Mouse (Mus musculus) hindbrain, embryonic 15.5 days (tissue): ENCODE measurements around the gene Gfap. TPM values are rescaled to one million over a fixed set of nuclear protein-coding genes. Genes with fewer than 3 reads are reported as not detected.

Source experiments
- ATAC-seq: fragments of 200-750 bp; cut with Nextera tagmentation; 2 replicates; pipeline ENCODE4 v1.8.0; 2017; ENCODE audit warnings: low read depth, moderate number of reproducible peaks, moderate TSS enrichment; ENCODE audit not compliant: low FRiP score
- H3K27ac ChIP-seq: fragments of 300-500 bp; sonication (generic); replicated peaks from 2 replicates; pipeline ENCODE4 v1.5.1; 2015; ENCODE audit warnings: mild to moderate bottlenecking, inconsistent platforms
- H3K27me3 ChIP-seq: fragments of 300-500 bp; sonication (generic); 2 replicates; pipeline ENCODE4 v1.6.1; 2015; ENCODE audit warnings: control low read depth, inconsistent platforms
- H3K36me3 ChIP-seq: fragments of 300-500 bp; sonication (generic); 2 replicates; pipeline ENCODE4 v1.6.1; 2015; ENCODE audit warnings: control low read depth, inconsistent platforms
- H3K4me1 ChIP-seq: fragments of 300-500 bp; sonication (generic); replicated peaks from 2 replicates; pipeline ENCODE4 v1.6.1; 2015; ENCODE audit warnings: control low read depth, inconsistent platforms
- H3K4me2 ChIP-seq: fragments of 300-500 bp; sonication (generic); 2 replicates; pipeline ENCODE4 v1.6.1; 2015; ENCODE audit warnings: moderate library complexity, mild to moderate bottlenecking, inconsistent platforms
- H3K4me3 ChIP-seq: fragments of 300-500 bp; sonication (generic); 2 replicates; pipeline ENCODE4 v1.5.1; 2015; ENCODE audit warnings: mild to moderate bottlenecking, inconsistent platforms
- H3K9ac ChIP-seq: fragments of 300-500 bp; sonication (generic); 2 replicates; pipeline ENCODE4 v1.6.1; 2015; ENCODE audit warnings: inconsistent platforms
- H3K9me3 ChIP-seq: fragments of 300-500 bp; sonication (generic); 2 replicates; pipeline ENCODE4 v1.6.1; 2016; ENCODE audit warnings: control low read depth, inconsistent platforms
- WGBS: fragments of 180-500 bp; shearing (Covaris S2); methylation state at CpG from one replicate; pipeline ENCODE4 v1.1.7; 2015; 5-methylcytosine and 5-hydroxymethylcytosine counted together
- polyA plus RNA-seq: library from polyadenylated mRNA; unstranded; fragments of >200 nt; fragmentation: Nextera tagmentation; extraction: Ambion mirVana; gene quantifications from 2 replicates; pipeline ENCODE4 v1.2.1, GENCODE M21; 2015

The Gfap gene
- polyA plus RNA-seq, 1 experiment from 2014 or later = 1.8 TPM

DNA sequence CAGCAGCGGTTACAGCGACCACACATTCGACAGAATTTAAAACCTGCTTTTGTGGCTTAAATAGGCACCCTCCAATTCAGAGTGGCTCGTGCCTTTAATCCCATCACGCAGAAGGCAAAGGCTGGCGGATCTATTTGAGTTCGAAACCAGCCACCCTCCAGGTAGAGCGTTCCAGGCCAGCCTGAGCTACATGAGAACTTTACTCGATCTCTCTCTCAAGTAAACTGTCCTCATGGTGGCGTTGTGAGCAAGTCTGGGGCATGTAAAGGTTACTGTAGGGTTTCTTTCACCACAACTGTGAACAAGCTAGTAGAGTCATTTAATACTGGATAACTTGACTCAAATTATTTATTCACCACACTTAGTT, 24.6 kb upstream of the Gfap start:
- H3K4me3 ChIP-seq = peak overlapping the region; percentile 54
- peaks cover 14% of the 10 kb centered on the region for H3K4me1 ChIP-seq
- peak overlapping the region; percentile 43 for H3K9ac ChIP-seq
- peak overlapping the region; percentile 77 for H3K4me2 ChIP-seq
- WGBS = 2% methylated on average over 10 of the region's 10 CpGs
- no peaks in the 10 kb centered on the region for H3K27me3 ChIP-seq
- no peaks in the 10 kb centered on the region for H3K9me3 ChIP-seq
- ATAC-seq = no peak; the same call in 1 of the 2 replicates
- no peaks in the 10 kb centered on the region for H3K36me3 ChIP-seq
- peak overlapping the region; percentile 77 for H3K27ac ChIP-seq

DNA sequence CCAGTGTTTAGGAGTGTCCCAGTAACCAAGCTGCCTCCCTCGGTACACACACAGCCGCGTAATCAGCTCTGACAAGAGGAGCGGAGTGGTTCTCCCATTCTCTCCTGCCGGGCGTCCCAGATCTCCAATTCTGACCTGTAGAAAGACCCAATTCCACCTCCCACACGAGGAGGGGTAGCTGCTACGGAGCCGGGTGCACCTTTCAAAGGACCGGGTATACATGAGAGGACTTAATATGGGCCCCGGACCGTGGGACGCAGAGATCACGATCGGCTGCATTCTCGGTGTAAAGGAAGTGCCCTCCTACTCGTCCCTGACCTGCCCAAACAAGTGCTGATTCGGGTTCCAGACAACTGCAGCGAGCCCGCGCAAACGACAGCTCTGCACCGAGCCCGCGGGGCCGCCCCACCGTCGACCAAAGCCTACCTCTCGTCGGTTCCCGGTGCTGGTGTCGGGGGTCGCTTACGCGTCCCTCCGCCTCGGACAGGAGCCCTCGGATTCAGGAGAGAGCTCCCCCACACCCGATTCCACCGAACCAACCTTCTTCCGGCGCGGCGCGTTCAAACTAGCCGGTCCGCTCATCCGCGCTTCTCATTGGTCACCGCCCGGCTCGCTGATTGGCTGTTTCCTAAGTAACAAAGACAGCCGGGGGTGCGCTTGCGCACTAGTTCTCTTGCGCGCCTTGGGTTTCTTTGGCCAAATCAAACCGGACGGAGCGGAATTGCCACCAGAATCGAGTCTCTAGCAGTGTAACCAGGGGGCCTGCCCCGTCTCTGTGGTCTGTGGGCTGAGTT, 24.0 kb upstream of the Gfap start, which contains the start of gene Kif18b:
Gene Kif18b, minus strand, starts transcription at position 568 of the 794 bp plus-strand sequence.
- ATAC-seq = peak; percentile 94

DNA sequence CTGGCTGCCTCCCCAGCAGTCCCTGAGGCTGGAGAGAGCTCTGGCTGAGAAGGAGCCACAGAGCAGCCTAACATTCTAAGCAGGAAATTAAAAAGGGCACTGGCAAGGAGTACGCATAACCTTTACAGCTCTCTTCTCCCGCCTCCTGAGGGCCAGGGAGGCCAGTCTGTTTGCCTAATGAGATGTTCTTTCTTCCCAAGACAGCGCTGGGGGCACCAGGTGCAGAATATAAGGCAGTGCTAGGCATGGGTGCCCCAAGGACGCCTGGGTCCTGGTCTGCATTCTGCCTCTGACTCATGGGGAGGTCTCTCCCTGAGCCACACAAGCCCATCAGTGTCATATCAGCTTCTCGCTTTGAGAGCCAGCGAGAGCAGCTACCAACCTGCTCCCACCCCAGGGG, 20.8 kb upstream of the Gfap start:
- no peak overlapping the region for H3K9ac ChIP-seq
- WGBS = 59% methylated on average over 6 of the region's 6 CpGs
- no peak for ATAC-seq

More for the DNA sequence above, 24.0 kb upstream of the Gfap start, which contains the start of gene Kif18b:
- H3K27ac ChIP-seq = peak within 1 kb of the TSS; percentile 77
- H3K27me3 ChIP-seq = no peaks in the 10 kb centered on the region
- peak within 1 kb of the TSS; percentile 54 for H3K4me3 ChIP-seq
- no peaks in the 10 kb centered on the region for H3K9me3 ChIP-seq
- H3K36me3 ChIP-seq = no peaks in the 10 kb centered on the region
- under 1% methylated on average over 62 of the region's 62 CpGs for WGBS
- H3K4me1 ChIP-seq = peaks cover 14% of the 10 kb centered on the region
- peak within 1 kb of the TSS; percentile 43 for H3K9ac ChIP-seq
- peak within 1 kb of the TSS; percentile 77 for H3K4me2 ChIP-seq

DNA sequence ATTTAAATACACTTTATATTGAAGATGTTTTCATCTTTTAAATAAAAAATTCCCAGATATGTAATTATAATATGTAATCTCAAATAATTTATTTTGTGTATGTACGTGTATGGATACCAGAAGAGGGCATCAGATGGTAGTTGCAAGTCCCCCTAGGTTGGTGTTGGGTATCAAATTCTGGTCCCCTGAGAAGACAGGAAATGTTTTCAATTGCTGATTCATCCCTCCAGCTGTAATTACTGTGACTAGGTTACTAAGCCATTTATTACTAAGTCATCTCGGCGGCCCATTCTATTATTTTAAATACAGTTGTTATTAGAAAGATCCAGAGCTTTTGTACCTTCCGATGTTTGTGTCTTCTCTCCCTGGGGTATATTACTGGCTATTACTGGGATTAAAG, 17.4 kb upstream of the Gfap start:
- 72% methylated on average over 4 of the region's 4 CpGs for WGBS
- H3K4me1 ChIP-seq = peaks cover 9% of the 10 kb centered on the region

More for the DNA sequence above, 20.8 kb upstream of the Gfap start:
- no peaks in the 10 kb centered on the region for H3K27me3 ChIP-seq
- no peak overlapping the region for H3K27ac ChIP-seq
- H3K4me1 ChIP-seq = peaks cover 14% of the 10 kb centered on the region
- no peaks in the 10 kb centered on the region for H3K36me3 ChIP-seq
- no peaks in the 10 kb centered on the region for H3K9me3 ChIP-seq
- H3K4me2 ChIP-seq = no peak overlapping the region
- no peak overlapping the region for H3K4me3 ChIP-seq

DNA sequence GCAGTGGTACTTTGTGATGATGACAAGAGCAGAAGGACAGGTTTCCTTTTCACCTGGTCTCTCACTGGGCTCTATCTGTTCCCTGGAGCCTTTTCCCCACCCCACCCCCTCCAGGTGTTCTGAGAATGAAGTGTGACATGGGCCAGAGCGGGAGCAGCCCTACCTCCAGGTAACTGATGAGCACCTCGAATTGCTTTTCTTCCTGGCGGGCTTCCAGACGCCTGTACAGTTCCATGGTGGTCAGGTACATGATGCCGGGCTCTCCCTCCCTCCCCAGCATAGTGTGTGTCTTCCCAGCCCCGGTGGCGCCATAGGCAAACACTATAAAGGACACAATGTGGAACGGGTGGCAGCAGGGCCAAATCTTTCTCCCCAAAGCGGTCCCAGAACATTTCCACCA, 14.7 kb upstream of the Gfap start:
- ATAC-seq = no peak
- H3K9me3 ChIP-seq = no peaks in the 10 kb centered on the region
- H3K4me2 ChIP-seq = no peak overlapping the region
- H3K27ac ChIP-seq = no peak overlapping the region
- no peaks in the 10 kb centered on the region for H3K27me3 ChIP-seq
- no peaks in the 10 kb centered on the region for H3K36me3 ChIP-seq
- no peaks in the 10 kb centered on the region for H3K4me1 ChIP-seq
- H3K4me3 ChIP-seq = no peak overlapping the region
- 92% methylated on average over 9 of the region's 9 CpGs for WGBS
- no peak overlapping the region for H3K9ac ChIP-seq

More for the DNA sequence above, 17.4 kb upstream of the Gfap start:
- no peak for ATAC-seq
- H3K4me3 ChIP-seq = no peak overlapping the region
- H3K9me3 ChIP-seq = no peaks in the 10 kb centered on the region
- H3K36me3 ChIP-seq = no peaks in the 10 kb centered on the region
- H3K4me2 ChIP-seq = no peak overlapping the region
- H3K9ac ChIP-seq = no peak overlapping the region
- no peak overlapping the region for H3K27ac ChIP-seq
- H3K27me3 ChIP-seq = no peaks in the 10 kb centered on the region

DNA sequence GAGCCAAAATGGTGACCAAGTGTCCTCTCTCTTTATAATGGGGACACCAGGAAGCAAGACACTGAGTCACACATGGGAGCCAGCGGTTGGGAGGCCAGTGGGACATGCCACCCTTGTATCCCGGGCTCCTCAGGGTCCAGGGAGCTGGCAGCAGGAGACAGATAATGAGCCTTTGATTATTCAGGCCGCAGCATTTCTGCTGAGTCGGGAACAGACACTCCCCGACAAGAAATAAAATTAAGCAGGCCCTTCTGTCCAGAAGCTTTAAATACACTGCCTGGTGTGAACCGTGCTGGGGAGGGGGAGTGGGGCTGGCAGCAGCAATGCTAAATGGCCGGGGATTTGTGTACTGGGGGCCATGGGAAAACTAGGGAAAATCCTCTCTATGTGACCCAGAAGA, 10.7 kb upstream of the Gfap start:
- Histone ChIP-seq H3K9me3 (no peaks in the 10 kb centered on the region), H3K4me2 (no peak overlapping the region), H3K36me3 (no peaks in the 10 kb centered on the region), H3K9ac (no peak overlapping the region), H3K27me3 (no peaks in the 10 kb centered on the region), H3K27ac (no peak overlapping the region), H3K4me3 (no peak overlapping the region), H3K4me1 (no peaks in the 10 kb centered on the region)
- no peak for ATAC-seq
- 67% methylated on average over 7 of the region's 7 CpGs for WGBS

DNA sequence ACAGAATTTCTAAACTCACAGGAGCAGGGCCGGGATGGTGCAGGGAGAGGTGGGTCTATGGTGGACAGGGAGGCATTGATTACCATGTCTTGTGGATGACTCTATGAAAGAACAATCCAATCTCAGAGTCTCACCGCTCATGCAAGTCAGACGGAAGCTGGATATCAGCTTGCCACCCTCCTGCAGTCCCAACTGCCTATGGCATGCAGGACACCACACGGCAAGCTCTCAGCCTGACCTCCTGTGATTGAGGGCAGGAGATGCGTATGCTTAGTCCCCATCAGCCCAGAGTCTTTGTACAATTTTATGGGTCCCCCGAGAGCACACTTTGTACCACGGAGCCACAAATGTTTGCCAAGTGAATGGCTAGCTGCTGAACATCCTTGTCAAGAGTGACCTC, 2.9 kb upstream of the Gfap start:
- Histone ChIP-seq H3K9ac (no peak overlapping the region), H3K4me2 (no peak overlapping the region), H3K4me1 (peaks cover 10% of the 10 kb centered on the region), H3K27me3 (no peaks in the 10 kb centered on the region; the same call in 1 of the 2 replicates), H3K9me3 (no peaks in the 10 kb centered on the region), H3K4me3 (no peak overlapping the region), H3K27ac (no peak overlapping the region), H3K36me3 (no peaks in the 10 kb centered on the region)
- WGBS = 69% methylated on average over 7 of the region's 7 CpGs
- ATAC-seq = no peak

DNA sequence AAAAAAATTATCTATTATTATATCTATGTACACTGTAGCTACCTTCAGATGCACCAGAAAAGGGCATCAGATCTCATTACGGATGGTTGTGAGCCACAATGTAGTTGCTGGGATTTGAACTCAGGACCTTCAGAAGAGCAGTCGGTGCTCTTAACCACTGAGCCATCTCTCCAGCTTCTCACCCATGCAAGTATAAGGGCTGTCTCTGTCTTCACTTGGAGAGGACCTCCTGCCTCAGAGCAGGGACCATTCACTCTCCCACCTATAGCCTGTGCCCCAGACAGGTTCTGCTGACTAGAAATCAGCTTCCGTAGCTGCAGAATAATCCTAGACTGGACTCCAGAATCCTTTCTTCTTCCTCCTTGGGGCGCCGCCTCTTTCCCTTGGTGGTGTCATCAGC, 1.4 kb upstream of the Gfap start:
- no peaks in the 10 kb centered on the region for H3K36me3 ChIP-seq
- H3K4me2 ChIP-seq = no peak overlapping the region
- no peaks in the 10 kb centered on the region for H3K9me3 ChIP-seq
- H3K9ac ChIP-seq = no peak overlapping the region
- H3K4me1 ChIP-seq = peaks cover 19% of the 10 kb centered on the region
- no peak overlapping the region for H3K4me3 ChIP-seq
- no peaks in the 10 kb centered on the region; the same call in 1 of the 2 replicates for H3K27me3 ChIP-seq
- ATAC-seq = no peak
- H3K27ac ChIP-seq = no peak overlapping the region
- WGBS = 87% methylated on average over 5 of the region's 5 CpGs

DNA sequence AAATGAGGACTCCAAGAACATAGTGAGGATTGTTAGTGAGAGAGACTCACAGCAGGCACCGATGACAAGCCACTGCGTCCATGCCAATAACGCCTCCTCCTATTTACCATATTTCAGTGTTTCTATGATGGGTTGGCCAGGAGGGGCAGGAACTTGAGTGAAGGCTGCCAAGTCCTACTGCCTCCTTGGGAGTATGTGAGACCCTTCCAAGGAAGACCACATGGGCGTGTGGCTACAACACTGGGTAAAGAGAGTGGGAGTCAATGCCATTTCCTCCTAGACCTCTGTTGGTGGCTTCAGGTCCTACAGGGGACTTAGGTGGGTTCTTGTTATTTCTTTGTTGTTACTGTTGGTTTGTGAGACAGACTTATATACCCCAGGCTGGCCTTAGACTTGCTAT, 487 bp upstream of the Gfap start:
- WGBS = 57% methylated on average over 4 of the region's 4 CpGs
- peaks cover 19% of the 10 kb centered on the region for H3K4me1 ChIP-seq
- H3K4me2 ChIP-seq = no peak overlapping the region
- no peak for ATAC-seq
- H3K9me3 ChIP-seq = no peaks in the 10 kb centered on the region
- H3K4me3 ChIP-seq = no peak overlapping the region
- no peaks in the 10 kb centered on the region for H3K36me3 ChIP-seq
- no peak overlapping the region for H3K9ac ChIP-seq
- peaks cover 1% of the 10 kb centered on the region; the same call in 1 of the 2 replicates for H3K27me3 ChIP-seq
- no peak overlapping the region for H3K27ac ChIP-seq

DNA sequence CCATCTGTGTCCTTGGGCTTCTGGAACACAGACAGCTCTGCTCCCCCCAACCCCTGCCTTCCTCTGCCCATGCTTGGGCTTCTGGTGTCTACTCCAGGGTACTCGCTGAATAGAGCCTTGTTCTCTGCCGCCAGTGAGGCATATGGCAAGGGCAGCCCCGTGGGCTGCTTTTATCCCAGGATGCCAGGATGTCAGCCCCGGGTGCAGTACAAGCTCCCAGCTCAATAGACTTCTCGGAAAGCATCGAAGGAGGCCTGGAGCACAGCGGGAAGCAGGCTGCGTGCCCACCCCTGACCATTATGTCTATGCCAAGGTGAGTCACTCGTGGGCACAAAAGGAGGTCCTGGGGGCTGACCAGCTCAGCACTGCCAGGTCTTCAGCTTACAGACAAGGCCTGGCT, 2.3 kb downstream of the Gfap start:
- Histone ChIP-seq H3K9me3 (no peaks in the 10 kb centered on the region), H3K4me1 (peaks cover 12% of the 10 kb centered on the region; the same call in 1 of the 2 replicates), H3K4me2 (no peak overlapping the region), H3K4me3 (no peak overlapping the region), H3K27ac (0 out of 2 replicates have a peak overlapping the region, but pooled peaks have one; percentile 31), H3K9ac (no peak overlapping the region), H3K27me3 (peaks cover 23% of the 10 kb centered on the region), H3K36me3 (no peaks in the 10 kb centered on the region)
- 52% methylated on average over 9 of the region's 9 CpGs for WGBS
- peak; percentile 86 for ATAC-seq

DNA sequence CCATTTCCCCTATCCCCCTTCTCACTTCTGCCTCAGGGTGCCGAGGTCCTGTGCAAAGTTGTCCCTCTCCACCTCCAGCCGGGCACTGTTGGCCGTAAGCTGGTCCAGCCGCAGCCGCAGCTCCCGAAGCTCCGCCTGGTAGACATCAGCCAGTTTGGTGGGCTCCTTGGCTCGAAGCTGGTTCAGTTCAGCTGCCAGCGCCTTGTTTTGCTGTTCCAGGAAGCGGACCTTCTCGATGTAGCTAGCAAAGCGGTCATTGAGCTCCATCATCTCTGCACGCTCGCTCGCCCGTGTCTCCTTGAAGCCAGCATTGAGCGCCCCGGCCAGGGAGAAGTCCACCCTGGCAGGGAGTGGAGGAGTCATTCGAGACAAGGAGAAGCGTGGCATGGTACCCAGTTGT, 4.1 kb downstream of the Gfap start:
- Histone ChIP-seq H3K9ac (no peak overlapping the region), H3K9me3 (no peaks in the 10 kb centered on the region), H3K27ac (no peak overlapping the region), H3K4me3 (no peak overlapping the region), H3K4me2 (no peak overlapping the region), H3K36me3 (no peaks in the 10 kb centered on the region), H3K27me3 (peaks cover 37% of the 10 kb centered on the region), H3K4me1 (peaks cover 19% of the 10 kb centered on the region)
- WGBS = 74% methylated on average over 20 of the region's 20 CpGs
- no peak for ATAC-seq

DNA sequence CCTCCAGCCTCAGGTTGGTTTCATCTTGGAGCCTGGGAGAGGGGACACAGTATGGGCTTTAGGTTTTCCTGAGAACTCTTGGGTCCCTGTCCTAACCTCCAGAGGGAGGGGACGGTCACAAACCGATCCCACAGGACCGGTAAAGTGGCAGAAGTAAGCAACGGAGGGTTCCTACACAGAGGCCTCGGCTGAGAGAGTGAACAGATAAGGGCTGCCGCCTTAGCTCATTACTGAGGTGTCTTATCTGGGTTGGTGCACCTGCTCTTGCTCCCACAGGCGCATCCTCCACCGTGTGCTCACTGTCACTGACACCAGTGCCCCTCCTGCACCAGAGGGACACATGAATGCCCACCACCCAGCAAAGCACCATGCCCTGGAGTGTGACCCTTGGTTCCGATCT, 4.9 kb downstream of the Gfap start:
- Histone ChIP-seq H3K4me2 (no peak overlapping the region), H3K4me1 (peaks cover 17% of the 10 kb centered on the region), H3K9me3 (no peaks in the 10 kb centered on the region), H3K4me3 (no peak overlapping the region), H3K27me3 (peaks cover 43% of the 10 kb centered on the region), H3K27ac (no peak overlapping the region), H3K9ac (no peak overlapping the region), H3K36me3 (no peaks in the 10 kb centered on the region)
- ATAC-seq = no peak
- 76% methylated on average over 9 of the region's 9 CpGs for WGBS
